Mouse (Mus musculus) thymus, adult 18-20 months (tissue): ENCODE data around the gene P2ry12.

ENCODE experiments used
- DNase-seq, 2 experiments: peaks; one replicate each; pipeline ENCODE4 v3.0.0; 2022; ENCODE audit warnings: mixed read lengths in 2 of 2

Gene P2ry12

DNA sequence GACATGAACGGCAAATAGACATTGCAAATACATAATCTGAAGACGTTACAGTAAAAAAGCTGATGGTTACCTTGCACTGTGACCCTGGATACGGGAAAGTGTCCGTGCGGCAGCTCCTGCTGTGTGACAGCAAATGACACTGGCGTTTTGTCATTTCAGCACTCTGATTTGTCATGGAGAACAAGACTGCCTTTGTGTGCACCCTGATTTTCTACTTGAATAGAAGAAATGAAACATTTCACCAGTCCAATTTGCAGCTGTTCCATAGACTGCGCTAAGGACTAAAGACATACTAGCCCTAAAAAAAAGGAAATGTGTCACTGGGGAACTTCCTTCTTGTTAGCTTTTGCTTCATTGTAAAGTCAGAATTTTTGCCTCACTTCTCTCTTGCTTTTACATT lies at the start of gene P2ry12:
Gene P2ry12 (minus strand): TSS at position 168 of the 400 bp plus-strand sequence.
- DNase-seq, result no peak

DNA sequence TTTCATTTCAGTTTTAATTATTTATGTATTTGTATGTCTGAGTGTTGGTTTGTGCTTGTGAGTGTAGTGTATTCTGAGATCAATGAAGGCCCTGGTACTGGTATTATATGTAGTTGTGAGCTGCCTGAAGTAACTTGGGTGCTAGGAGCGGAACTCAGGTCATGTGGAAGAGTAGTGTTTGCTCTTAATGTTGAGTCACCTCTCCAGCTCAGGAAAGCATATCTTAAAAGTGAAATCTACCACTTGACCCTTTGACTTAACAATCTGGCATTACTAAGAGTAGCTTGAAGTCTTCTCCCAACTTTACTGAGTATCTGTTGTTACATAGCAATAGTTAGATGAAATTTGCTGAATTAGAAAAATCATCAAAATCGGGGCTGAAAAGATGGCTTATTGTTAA lies 42.8 kb upstream of the P2ry12 start:
- DNase-seq, result no peak

DNA sequence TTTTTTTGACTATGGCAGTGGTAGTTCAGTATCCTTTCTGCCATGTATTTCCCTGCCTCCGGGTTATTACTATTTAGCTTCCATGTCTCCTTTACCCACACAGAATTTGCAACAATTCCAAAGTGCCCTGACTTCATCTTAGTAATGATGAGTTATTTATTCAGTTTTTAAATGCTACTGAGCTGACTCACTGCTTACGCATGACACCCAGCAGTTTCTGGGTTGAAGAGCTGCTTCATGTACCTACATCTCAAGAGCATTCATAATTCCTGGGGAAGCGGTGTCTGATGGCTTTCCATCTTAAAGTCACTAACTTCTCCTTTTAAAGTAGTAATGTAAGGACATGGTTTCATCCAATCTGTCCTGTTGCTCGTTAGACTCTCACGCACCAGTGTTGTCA lies 42.3 kb upstream of the P2ry12 start:
- DNase-seq, result no peak

DNA sequence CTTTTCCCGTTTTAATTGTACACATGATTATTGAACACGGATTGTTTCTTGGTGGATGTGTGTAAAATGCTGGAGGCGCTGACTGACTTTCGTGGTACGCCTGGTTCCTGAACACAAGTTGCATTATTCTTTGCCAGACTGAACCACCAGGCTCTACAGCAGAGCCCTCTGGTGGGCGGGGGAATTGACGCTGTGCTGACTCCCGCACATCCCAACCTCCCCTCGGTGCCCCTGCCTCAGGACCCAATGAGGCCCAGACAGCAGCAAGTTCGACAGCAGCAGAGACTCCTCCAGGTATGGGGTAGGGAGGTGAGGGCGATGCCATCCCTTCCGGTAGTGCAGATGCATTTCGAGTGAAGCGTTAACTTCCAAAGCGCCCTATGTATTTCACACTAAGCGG lies 35.0 kb upstream of the P2ry12 start:
- DNase-seq, result no peak

DNA sequence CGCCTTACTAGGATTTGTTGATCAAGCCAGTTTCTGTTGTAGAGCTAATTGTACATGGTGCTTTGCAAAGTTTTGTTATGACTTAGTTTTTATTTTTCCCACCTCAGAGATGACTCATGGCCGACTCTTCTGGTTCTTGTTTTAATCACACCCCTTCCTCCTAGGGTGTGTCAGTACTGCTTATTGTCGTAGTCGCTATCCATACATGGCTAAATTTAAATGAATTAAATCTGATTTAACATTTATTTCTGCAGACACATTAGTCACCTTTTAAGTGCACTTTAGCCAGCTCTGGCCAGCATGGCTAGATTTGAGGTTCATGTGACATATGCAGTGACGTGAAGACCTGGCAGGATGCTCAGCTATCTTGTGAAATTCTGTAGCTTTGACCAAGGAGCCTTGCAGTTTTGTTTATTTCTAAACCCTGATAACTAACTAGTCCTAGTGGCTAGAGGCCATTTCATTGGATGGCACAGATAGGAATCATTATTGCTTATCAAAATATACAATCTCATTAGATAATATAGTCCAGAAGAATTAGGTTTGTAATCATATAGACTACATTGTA lies 34.0 kb upstream of the P2ry12 start:
- no peak for DNase-seq

DNA sequence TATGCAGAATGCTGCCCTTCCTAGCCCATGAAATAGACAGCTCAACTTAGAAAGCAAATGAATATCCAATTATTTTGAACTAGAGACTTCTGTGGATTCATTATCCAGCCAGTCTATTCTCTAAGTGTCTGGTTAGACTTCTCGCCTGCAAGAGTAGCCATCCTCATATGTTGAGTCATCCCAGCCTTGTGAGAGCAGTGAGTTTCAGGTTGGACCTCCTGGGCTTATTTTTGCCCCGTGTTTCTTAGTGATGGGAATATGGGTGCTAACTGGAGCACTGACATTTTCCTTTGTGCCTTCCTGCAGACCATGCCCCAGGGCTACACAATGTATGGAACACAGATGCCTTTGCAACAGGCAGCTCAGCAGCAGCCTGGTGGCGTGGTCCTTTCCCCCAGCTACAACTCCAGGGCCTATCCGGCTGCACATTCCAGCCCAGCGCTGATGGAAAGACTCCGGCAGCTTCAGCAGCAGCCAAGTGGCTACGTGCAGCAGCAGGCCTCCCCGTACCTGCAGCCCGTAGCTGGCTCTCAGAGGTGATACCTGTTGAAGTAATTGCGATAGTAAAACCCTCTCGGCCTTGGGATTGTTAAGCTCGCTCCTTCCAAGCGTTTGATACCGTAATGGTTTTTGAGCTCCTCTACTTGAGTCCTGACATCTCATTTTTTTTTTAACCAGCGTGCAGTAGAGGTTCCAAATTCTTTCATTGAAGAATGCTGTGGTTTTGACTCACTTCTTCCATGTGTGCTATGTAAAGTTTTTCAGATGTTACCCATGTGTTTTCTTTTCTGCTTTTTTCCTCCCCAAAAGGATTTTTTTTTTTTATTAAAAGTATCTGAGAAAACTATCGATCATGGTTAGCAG lies 33.3 kb upstream of the P2ry12 start:
- DNase-seq, result no peak

DNA sequence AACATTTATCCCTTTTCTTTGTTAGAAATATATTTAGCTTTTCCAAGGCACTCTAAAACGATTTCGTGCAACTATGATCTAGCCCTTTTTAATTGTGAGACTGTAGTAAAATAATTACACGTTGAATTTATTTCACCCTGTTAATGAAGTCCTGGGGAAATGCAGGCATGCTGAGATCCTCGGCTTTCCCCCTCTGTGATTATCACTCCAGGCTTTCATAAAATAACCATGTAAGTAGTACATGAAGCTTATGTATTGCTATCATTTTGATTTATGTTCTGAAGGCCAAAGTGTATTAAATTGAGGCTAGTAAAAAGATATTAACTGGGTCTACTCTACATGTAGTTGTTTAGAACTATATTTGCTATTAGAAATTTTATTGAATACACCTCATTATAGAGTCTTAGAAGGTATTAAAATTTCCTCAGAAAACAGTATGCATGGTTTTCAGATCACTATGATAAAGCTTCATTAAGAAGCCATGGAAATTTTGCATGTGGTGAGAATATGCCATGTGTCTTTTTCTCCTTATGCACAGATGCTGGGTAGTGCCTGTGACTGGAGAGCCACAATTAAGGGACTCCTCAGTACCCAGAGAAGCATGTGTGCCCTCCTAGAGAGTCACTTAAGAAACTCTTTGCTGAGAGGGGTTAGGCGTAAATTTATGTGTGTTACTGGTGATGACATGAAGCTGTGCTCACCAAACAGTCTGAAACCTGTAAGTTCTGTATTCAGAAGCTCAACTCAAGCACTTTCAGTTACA lies 30.9 kb upstream of the P2ry12 start:
- DNase-seq, result no peak

DNA sequence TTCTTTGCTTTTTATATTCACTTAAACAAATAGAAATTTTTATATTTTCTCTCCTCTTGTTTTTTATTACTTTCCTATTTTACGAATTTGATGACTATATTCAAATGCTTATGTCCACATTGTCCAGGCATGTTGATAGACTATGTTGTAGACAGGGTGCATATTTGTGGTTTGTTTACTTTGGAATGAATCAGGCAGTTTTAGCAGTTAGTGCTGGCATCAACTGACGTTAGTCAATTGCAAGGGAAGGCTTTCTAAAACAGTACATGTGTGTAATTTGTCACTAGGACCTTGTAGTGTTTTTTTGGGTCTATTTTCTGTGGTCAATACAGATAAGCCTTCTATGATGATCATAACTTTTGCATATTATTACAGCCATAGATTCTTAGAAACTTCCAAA lies 27.9 kb upstream of the P2ry12 start:
- DNase-seq, result no peak

DNA sequence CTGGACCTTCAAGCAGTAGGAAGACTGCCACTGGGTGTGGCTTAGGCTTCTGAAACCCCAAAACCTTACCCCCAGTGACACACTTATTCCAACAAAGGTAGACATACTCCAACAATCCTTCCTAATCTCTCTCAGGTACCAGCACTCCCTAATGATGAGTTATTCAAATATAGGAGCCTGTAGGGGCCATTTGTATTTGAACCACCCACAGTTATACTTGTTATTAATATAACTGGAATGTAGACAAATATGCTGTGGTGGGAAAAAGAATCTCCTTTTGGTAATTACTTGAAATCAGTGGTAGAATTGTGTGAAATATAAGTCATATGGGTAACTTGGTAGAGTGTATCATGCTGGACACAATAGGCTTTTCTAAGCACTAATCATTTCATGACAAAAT lies 15.9 kb upstream of the P2ry12 start:
- no peak for DNase-seq

DNA sequence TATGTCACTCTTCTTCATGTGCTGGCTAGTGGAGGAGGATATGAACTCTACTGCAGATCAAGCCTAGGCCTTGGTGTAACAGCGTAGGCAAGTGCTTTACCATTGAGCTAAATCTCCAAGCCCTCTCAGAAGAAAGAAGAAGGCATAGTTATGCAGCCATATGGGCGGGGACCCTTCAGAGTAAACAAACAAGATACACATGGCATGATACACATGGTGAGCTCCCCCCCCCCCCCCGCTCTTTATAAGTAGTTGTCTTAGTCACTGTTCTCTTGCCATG lies 15.5 kb upstream of the P2ry12 start:
- no peak for DNase-seq

DNA sequence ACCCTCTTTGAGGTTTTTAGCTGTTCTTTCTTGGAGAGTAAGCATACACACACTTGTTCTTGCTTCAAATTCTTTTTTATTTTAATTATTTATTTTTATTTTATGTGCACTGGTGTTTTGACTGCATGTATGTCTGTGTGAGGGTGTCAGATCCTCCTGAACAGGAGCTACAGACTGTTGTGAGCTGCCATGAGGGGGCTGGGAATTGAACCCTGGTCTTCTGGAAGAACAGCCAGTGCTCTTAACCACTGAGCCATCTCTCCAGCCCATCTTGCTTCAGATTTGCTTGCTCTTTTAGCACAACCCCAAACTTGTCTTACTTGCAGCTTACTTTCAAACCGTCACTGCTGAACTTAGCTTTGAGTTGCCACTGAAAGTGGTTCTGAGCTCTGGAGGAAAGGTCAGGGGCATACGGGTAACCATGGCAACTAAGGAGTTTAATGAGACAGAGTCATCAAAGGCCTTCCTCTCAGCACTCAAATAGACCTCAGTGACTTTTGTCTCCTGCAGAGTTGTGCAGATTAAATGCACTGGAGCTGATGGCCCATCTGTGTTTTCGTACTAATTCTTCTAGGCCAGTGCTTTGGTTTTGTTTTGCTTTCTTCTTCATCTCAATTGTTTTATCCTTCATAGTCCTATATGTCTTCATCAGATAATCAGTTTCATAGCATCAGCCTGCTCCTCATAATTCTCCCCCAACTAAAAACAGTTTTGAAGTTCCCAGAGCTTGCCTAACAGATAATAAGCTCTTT lies 15.0 kb upstream of the P2ry12 start:
- DNase-seq, result no peak

DNA sequence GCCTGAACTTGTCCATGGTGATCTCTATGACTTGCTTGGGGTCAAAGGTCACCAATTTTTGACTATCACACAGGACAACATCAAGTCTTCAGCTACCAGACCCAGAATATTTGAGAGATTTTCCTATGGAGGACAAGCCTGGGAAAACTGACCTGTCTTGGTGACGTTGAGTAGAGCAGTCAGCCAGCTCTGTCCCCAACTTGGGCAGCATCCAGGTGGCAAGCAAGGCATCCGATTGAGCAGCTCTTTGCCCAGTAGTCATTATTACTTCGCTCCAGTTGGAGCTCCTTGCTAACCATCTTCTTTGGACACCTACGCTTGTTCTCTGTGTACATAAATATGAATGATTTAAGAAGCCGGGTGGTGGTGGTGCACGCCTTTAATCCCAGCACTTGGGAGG lies 8.1 kb upstream of the P2ry12 start:
- no peak for DNase-seq

DNA sequence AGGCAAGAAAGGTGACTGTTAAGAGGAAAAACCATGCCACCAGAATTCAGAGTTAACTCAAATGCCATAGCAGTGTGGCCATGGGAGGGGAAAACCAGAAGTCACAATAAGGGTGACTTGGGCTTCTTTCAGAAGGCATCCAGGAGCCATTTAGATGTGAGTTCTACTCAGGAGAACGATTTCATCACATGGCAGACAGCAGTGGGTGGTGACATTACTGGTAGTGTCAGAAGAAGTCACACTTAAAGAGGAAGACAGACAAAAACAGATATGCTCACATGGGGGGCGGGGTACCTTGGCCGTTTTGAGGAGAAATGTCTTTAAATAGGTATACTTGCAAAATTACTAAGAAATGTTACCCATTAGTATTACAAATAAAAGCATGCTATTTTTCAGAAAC lies 1.3 kb upstream of the P2ry12 start:
- DNase-seq, result no peak

DNA sequence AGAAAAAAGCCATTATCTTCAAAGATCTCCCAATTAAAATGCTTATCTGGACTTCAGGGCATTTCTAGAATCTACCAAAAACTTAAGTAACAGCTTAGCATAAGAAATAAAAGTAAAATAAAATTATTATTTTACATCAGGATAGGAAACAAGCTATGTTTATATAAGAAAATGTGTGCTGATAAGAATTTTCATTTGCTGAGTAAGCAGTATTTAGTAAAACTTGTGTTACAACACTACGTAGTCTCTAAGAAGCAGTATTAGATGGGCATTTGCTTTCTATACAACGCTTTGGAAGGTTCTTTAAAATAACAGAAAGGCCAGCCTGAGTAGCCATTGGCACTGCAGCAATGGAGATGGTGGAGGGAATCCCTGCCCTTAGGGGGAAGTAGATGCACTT lies 746 bp upstream of the P2ry12 start:
- no peak for DNase-seq

DNA sequence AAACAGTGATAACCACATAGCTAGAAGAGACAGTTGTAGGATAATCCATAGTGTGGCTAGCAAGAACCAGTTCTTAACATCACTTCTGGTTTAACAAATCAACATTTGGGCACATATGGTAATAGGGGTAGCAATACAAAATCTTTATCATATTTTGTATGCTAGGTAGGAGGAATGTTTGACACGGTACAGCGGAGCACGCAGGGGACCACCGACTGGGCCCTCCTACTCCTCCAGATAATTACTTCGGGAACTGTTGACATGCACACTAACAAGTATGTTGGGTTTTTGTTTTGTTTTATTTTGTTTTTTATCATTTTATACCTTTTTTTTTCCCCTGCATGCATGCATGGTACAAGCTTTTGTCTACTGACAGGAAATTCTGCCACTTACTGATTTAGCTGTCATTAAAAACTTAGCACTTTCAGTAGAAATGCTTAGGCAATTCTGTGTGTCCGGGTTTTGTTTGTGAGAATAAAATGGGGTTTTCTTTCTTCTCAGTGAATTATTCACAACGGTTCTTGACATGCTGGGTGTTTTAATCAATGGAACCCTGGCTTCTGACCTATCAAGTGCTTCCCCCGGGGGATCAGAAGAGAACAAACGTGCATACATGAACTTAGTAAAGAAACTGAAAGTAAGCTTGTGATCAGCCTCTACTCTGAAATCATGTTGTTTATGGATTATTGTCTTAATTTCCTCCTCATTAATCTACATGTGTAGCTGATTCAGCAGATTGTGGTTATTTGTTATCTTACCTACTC lies 780 bp downstream of the P2ry12 start:
- DNase-seq, result no peak

DNA sequence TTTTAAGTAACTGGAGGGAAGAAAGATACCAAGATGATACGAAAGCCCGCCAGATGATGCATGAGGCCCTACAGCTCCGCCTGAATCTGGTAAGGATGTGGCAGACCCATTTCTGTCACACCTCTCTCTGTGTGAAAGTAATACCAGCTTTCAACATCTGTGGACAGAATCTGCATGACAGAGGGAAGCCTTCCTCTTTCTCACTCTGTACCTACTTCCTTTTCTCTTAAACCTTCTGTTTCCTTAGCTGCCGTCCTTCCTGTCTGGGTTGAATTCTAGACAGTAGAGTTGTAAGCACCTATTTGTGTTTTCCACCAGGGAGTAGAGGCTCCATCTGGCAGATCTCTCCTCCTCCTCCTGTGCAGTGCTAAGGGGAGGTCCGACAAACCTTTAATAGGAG lies 1.9 kb downstream of the P2ry12 start:
- peak; percentile 26 to 50 for DNase-seq

DNA sequence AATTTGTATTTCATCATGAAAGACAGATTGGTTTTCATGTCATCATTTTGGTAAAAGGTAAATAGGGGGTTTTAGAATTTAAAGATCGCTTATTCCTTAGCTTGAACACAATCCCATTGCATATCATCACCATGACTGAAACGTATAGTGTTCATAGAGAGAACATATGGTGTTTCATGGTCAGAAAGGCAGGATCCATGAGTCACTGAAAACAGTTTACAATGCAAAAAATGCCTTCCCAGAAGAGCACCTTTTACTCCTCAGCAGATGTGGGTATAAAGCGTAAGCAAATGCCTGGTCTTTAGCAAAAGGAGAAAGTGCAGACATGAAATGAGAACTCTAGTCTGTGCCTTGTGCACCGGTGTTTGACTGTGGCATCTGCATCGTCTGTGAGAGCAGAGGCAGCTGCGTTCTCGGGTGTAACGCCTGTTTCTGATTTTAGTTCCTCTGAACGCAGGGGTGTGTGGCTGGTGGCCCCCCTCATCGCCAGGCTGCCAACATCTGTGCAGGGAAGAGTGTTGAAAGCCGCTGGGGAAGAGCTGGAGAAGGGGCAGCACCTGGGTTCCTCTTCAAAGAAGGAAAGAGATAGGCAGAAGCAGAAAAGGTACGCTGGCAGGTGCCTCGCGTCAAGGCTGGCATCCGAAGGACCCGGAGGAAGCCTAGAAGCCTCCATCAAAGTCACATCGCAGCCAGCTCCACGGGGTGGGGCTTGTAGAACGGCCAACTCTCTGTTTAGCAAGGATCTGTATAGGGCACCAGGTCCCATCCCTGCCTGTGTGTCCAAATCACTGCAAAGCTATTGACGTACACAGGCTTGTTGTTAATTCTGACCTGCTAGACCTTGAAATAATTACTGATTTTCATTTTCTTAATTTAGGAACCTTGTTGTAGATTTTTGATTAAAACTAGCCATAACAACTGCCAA lies 4.7 kb downstream of the P2ry12 start:
- peak; percentile 82 to 87 for DNase-seq

DNA sequence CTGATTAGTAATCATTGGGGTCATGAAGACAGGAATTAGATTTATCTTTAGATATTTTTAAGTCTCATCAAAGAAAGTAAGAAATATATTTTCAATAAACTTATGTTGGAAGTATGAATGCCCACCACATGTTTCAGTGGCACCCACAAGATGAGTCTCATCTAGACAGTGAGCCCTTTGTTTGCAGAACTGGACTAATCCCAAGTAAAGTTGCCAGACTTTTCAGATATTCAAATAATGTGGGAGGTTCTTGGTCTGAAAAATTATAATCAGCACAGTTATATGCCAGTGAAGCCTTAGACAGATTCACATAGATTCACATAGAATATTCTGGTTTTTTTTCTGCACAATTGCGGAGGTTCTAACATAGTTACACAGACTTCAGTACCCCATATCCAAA lies 12.2 kb downstream of the P2ry12 start:
- DNase-seq, result no peak

DNA sequence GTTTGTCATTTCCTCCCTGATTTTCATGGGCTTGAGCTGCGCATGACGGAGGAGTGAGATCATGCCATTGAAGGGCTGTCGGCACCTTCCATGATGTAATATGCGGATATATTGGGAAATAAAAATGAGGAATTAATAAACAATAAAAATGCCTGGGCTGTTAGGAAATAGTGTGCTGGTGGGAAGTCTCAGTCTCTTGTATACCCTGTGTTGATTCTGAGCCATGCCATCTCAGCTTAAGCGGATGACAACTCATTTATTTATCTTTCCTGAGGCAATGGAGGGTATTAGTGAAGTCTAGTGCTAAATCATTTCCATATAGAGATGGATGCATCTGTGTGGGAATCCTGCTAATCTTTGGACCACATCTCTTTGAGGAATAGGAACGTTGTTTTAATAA lies 14.6 kb downstream of the P2ry12 start:
- no peak for DNase-seq

DNA sequence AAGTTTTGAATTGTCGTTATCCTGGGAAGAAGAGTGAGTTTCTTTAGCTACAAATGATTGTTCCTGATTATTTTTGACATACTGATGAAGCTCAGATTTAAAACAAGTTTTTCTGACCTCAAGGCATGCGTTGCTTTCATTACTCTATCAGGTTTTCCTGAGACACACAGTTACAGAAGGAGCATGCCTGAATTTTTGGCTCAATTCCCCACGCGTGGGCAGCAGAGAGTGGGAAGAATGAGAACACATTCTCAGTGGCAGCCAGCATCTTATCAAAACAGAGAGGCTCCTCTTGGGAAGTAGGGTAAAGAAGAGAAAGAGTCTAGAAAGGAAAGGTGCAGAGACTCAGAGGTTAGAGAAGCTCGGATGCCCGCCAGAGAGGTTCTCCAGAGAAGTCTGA lies 19.3 kb downstream of the P2ry12 start:
- DNase-seq, result no peak

DNA sequence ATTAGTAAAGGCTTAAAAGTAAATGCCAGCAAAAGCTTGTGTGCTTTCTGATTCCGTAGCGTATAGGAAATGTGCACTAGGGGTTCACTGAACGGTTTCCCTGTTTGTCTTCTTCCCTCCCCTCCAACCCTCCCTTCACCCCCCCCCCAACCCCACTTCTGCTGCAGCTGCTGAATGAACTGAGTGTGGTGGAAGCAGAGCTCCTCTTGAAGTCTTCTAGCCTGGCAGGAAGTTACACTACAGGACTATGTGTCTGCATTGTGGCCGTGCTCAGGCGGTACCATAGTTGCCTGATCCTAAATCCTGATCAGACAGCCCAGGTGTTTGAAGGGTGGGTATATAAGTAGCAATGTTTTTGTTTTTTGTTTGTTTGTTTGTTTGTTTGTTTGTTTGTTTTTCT lies 27.8 kb downstream of the P2ry12 start:
- DNase-seq, result peak; percentile 43 to 67

DNA sequence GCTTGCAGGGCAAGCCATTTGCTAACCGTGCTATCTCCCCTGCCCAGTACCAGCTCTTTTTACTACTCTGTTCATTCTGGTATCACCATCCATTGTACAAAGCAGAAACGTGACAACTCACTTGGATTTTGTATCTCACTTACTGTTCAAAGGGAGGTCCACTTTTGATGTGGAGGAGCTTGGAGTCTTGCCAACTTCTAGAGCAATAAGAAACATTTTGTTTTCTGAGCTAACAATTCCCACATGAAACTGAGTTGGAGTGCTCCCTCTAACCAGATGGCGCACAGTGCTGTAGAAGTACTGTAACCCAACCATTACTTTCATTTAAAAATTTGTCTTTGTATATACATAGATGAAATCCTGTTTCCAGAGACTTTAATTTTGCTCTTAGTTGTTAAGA lies 31.8 kb downstream of the P2ry12 start:
- no peak for DNase-seq
